Mouse (Mus musculus) limb, embryonic 15.5 days (tissue): ENCODE measurements at regions not wholly inside any gene's neighbourhood (a gene's known extent, or its start where the extent isn't known, plus 50 kb on each side); places are given as distances from the start of the nearest gene placed in this dataset.

Experiments
- ATAC-seq: fragments of 200-750 bp; cut with Nextera tagmentation; 2 replicates; pipeline ENCODE4 v1.8.0; 2017; ENCODE audit warnings: low read depth, moderate TSS enrichment; ENCODE audit not compliant: insufficient number of reproducible peaks, low FRiP score, low TSS enrichment
- H3K27ac ChIP-seq: fragments of 300-500 bp; sonication (generic); 2 replicates; pipeline ENCODE4 v1.5.1; 2015; ENCODE audit warnings: moderate library complexity, mild to moderate bottlenecking, inconsistent platforms
- H3K27me3 ChIP-seq: fragments of 300-500 bp; sonication (generic); 2 replicates; pipeline ENCODE4 v1.6.1; 2015; ENCODE audit warnings: inconsistent platforms
- H3K36me3 ChIP-seq: fragments of 300-500 bp; sonication (generic); 2 replicates; pipeline ENCODE4 v1.6.1; 2015; ENCODE audit warnings: inconsistent platforms
- H3K4me1 ChIP-seq: fragments of 300-500 bp; sonication (generic); 2 replicates; pipeline ENCODE4 v1.6.1; 2015; ENCODE audit warnings: inconsistent platforms
- H3K4me2 ChIP-seq: fragments of 300-500 bp; sonication (generic); 2 replicates; pipeline ENCODE4 v1.6.1; 2015; ENCODE audit warnings: mild to moderate bottlenecking, inconsistent platforms
- H3K4me3 ChIP-seq: fragments of 300-500 bp; sonication (generic); 2 replicates; pipeline ENCODE4 v1.5.1; 2015; ENCODE audit warnings: mild to moderate bottlenecking, inconsistent platforms
- H3K9ac ChIP-seq: fragments of 300-500 bp; sonication (generic); 2 replicates; pipeline ENCODE4 v1.6.1; 2015; ENCODE audit warnings: inconsistent platforms
- H3K9me3 ChIP-seq: fragments of 300-500 bp; sonication (generic); 2 replicates; pipeline ENCODE4 v1.6.1; 2016; ENCODE audit warnings: inconsistent platforms
- WGBS: fragments of 180-500 bp; shearing (Covaris S2); methylation state at CpG from one replicate; pipeline ENCODE4 v1.1.7; 2015; 5-methylcytosine and 5-hydroxymethylcytosine counted together

DNA sequence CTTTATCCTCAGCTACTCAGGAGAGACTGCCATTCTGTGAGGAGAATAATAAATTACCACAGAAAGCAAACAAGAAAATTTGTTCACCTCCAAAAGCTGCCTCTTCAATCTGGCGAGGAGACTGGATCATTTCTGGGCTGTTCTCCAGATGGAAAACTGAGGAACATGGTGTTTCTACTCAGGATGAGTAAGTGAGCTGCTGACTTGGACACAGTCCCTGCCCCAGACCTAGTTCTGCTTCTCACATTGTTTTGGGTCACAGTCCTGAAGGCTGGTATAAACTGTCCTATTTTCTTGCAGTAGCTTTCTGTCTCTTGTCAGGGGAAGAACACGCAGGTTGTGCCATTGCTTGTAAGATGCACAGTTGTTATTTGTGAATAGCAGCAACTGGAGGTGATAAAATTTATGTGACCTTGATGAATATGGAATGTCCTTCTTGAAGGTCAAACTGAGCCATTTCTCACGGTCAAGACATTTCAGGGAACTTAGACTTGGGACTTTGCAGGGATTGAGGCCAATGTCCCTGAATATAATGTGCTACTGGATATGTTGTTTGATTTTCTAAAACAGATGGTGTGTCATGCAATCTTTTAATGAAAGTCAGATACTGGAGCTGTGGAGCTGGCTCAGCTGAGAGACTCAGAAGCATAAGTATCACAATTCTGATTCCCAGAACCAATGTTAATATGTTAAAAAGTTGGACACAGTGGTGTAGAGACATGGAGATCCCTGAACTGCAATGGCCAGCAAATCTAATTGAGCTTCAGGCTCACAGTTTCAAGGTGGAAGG is 102.2 kb downstream of the Edn1 start:
- no peak overlapping the region for H3K9ac ChIP-seq
- no peaks in the 10 kb centered on the region for H3K9me3 ChIP-seq
- no peaks in the 10 kb centered on the region for H3K27me3 ChIP-seq
- 69% methylated on average over 3 of the region's 3 CpGs for WGBS
- no peak overlapping the region for H3K27ac ChIP-seq
- no peak overlapping the region for H3K4me2 ChIP-seq
- no peaks in the 10 kb centered on the region for H3K36me3 ChIP-seq
- no peak overlapping the region for H3K4me3 ChIP-seq
- no peak for ATAC-seq
- H3K4me1 ChIP-seq = no peaks in the 10 kb centered on the region

DNA sequence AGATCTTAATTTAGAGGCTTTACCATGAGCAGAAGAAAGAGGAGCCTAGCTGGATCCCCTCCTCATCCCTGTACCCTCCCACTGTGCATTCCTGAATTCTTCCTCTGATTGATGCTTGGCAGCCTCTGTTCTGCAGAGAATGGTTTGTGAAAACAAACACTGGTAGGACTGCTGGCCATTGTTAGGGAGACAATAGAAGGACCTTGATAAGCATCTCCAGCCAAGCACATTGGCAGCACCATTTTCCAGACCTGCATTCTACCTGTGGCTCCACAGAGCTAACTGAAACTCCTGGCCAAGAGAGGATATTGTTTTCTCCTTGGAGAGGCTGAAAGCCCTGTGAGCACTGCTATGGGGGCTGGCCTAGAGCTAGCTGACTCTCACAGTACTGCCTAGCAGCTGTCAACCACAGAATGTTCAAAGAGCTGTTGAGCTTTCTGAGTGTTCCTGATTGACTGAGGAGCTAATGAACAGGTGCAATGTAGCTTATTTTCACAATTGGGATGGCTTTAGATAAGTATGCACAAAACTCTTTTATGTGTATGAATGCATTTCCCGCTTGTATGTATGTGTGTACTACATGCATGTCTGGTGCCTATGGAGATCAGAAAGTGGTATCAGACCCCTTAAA is 111.5 kb downstream of the Edn1 start:
- H3K36me3 ChIP-seq = no peaks in the 10 kb centered on the region
- no peak for ATAC-seq
- 88% methylated on average over 1 of the region's 1 CpGs for WGBS

DNA sequence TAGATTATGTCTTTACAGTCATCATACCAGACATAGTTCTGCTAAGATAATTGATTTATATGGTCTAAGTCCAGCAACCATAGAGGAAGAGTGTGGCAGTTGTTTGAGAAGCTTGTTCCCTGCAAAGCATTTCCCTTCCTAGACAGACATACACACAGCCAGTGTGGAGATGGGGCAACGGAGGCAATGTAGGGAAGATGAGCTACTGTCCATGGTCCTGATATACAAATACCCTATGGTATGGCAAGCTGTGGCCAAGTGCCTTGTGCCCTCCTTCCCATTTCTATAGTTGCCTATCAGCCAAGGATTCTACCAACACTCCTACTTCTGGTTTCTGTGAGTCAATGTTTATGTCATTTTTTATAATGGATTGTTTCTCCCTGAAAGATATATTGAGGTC is 145.6 kb downstream of the Edn1 start:
- H3K27ac ChIP-seq = no peak overlapping the region
- H3K9ac ChIP-seq = no peak overlapping the region
- H3K4me1 ChIP-seq = no peaks in the 10 kb centered on the region
- no peaks in the 10 kb centered on the region for H3K36me3 ChIP-seq
- no peak overlapping the region for H3K4me2 ChIP-seq
- H3K9me3 ChIP-seq = no peaks in the 10 kb centered on the region
- no peak overlapping the region for H3K4me3 ChIP-seq
- no peak for ATAC-seq
- 0% methylated on average over 1 of the region's 1 CpGs for WGBS
- H3K27me3 ChIP-seq = no peaks in the 10 kb centered on the region

More for the DNA sequence above, 111.5 kb downstream of the Edn1 start:
- Histone ChIP-seq H3K4me1 (no peaks in the 10 kb centered on the region), H3K9ac (no peak overlapping the region), H3K9me3 (no peaks in the 10 kb centered on the region), H3K27ac (no peak overlapping the region), H3K4me2 (no peak overlapping the region), H3K4me3 (no peak overlapping the region), H3K27me3 (no peaks in the 10 kb centered on the region)

DNA sequence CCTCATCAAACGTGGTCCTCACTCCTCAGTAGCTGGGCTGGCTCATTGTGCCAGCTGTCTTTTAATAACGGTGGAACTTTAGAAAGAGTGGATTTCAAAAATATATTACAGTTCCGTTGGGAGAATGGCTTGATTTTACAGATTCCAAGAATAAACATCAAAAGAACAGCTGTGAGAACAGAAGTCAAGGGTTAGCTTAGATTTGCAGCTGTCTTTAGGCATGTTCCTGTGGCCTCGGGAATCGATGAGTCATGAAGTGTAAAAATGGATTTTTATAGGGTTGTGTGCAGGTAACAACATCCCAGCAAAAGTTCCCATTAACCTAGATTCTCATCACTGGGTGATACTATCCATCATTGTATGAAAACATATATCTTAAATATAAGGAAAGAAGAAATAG is 152.4 kb downstream of the Edn1 start:
- no peak overlapping the region for H3K27ac ChIP-seq
- H3K4me3 ChIP-seq = no peak overlapping the region
- no peak overlapping the region for H3K4me2 ChIP-seq
- no peaks in the 10 kb centered on the region for H3K27me3 ChIP-seq
- H3K4me1 ChIP-seq = no peaks in the 10 kb centered on the region
- no peak for ATAC-seq
- H3K9ac ChIP-seq = no peak overlapping the region
- no peaks in the 10 kb centered on the region for H3K9me3 ChIP-seq
- WGBS = 41% methylated on average over 5 of the region's 5 CpGs
- no peaks in the 10 kb centered on the region for H3K36me3 ChIP-seq

DNA sequence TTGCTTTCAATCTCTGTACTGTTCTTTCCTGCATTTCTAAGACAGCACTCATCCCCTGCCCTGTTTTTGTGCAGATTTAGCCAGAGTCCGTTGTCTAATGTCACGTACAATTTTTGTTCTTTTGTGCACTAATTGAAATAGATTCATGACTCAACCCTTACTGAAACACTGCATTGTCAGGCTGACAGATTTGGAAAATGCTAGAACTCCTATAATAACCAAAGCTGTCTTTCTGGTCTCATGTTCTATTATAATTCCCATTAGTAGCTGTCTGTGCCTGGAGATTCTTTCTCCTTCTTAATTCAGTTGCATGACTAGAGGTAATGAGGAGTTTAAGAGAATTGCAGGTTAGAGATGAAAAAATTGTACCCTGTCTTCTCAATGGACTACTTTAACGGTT is 158.6 kb downstream of the Edn1 start:
- WGBS = 77% methylated on average over 3 of the region's 3 CpGs
- H3K9me3 ChIP-seq = no peaks in the 10 kb centered on the region
- ATAC-seq = no peak
- H3K36me3 ChIP-seq = no peaks in the 10 kb centered on the region
- no peaks in the 10 kb centered on the region for H3K4me1 ChIP-seq
- H3K27ac ChIP-seq = no peak overlapping the region
- no peaks in the 10 kb centered on the region for H3K27me3 ChIP-seq
- no peak overlapping the region for H3K4me3 ChIP-seq
- H3K9ac ChIP-seq = no peak overlapping the region
- no peak overlapping the region for H3K4me2 ChIP-seq

DNA sequence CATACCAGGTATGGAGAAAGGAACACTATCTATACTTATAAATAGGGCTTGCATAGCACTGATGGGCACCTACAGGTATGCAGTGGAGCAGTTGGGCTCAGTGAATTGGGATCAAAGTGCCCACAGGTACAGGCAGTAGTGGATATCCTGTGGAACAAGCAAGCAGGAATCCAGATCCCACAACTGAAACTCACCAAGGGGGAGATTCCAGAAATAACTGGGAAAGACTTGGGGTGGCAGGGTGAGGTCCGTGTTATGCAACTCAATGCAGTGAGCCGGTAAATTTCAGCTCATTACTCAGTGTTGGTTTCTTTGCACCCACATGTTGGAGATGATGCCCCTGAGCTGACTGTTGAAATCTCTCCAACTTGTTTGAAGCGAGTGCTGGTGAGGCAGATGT is 177.5 kb downstream of the Edn1 start:
- Histone ChIP-seq H3K27me3 (no peaks in the 10 kb centered on the region), H3K27ac (no peak overlapping the region), H3K4me2 (no peak overlapping the region), H3K36me3 (no peaks in the 10 kb centered on the region), H3K4me3 (no peak overlapping the region), H3K9ac (no peak overlapping the region), H3K4me1 (no peaks in the 10 kb centered on the region), H3K9me3 (no peaks in the 10 kb centered on the region)
- 63% methylated on average over 3 of the region's 3 CpGs for WGBS
- no peak for ATAC-seq

DNA sequence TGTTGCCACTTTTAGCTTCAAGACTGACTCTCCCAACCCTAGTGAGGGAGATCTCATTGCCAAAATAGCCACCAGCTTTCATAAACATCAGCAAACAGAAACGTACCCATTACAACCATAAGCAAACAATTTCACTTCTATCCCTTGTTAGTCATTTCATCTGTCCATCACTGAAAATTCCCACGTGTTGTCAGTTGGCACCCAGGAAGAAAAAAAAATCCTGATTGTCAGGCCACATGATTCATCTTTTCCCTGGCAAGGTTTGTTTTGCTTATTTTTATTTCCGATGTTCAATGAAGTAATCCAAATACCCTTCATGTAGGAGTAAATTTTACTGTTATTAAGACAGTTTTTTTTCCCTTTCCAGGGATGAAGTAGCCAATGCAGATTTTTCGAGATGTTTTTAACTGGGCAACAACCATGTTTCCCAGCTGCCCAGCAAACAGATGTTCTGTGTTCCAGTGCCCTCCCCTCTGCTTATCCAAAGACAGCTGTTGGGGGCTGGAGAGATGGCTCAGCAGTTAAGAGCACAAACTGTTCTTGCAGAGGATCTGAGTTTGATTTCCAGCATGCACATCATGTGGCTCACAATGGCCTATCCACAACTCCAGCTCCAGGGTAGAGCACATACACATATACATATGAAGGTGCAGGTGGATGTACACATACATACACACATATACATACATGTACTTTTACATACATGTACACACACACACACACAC is 189.3 kb upstream of the Phactr1 start:
- H3K9me3 ChIP-seq = no peaks in the 10 kb centered on the region
- H3K4me3 ChIP-seq = no peak overlapping the region
- no peaks in the 10 kb centered on the region for H3K4me1 ChIP-seq
- no peak overlapping the region for H3K9ac ChIP-seq
- H3K36me3 ChIP-seq = no peaks in the 10 kb centered on the region
- no peaks in the 10 kb centered on the region for H3K27me3 ChIP-seq
- H3K4me2 ChIP-seq = no peak overlapping the region
- no peak overlapping the region for H3K27ac ChIP-seq
- WGBS = 71% methylated on average over 4 of the region's 4 CpGs
- no peak for ATAC-seq

DNA sequence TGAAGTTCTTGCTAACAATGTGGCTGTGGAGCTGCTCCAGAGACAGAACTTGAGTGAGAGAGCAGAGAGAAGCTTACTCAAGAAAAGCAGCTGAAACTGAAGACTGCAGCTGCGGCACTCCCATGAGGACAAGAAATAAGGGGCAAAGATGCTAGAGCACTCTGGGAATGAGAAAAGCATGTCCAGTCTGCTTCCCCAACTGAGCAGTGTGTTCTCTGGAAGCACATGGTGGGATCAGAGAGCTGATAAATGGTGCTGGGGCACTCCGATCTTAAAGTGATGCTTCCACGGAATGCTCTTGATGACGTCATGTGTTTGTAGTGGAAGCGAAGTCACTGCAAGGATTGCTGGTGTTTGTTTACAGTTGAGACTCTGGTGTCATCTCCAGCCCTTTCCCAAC is 186.1 kb upstream of the Phactr1 start:
- 80% methylated on average over 5 of the region's 5 CpGs for WGBS
- no peak overlapping the region for H3K27ac ChIP-seq
- no peaks in the 10 kb centered on the region for H3K27me3 ChIP-seq
- no peak overlapping the region for H3K9ac ChIP-seq
- H3K4me1 ChIP-seq = no peaks in the 10 kb centered on the region
- no peak overlapping the region for H3K4me3 ChIP-seq
- ATAC-seq = no peak
- no peaks in the 10 kb centered on the region for H3K36me3 ChIP-seq
- H3K4me2 ChIP-seq = no peak overlapping the region
- H3K9me3 ChIP-seq = no peaks in the 10 kb centered on the region

DNA sequence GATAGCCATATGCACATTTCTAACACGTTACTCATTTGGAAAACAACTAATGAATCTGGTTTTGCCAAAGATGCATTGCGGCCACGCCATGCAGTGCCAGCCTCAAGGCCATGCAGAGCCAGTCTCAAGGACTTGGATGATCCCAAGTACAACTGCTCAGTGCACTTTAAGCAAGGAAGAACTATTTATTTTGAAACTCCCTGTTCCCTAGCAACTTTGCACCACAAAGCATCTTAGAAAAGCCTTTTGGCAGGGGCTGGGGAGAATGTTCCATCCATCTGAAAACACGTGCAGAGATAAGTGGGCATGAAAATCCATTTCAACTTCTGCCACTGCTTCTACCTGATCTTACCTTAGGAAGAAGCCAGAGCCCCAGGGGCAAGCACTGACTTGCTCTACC is 182.1 kb upstream of the Phactr1 start:
- Histone ChIP-seq H3K4me1 (no peaks in the 10 kb centered on the region), H3K27me3 (no peaks in the 10 kb centered on the region), H3K4me3 (no peak overlapping the region), H3K27ac (no peak overlapping the region), H3K9ac (no peak overlapping the region), H3K9me3 (no peaks in the 10 kb centered on the region), H3K4me2 (no peak overlapping the region), H3K36me3 (no peaks in the 10 kb centered on the region)
- ATAC-seq = no peak
- WGBS = 82% methylated on average over 4 of the region's 4 CpGs

DNA sequence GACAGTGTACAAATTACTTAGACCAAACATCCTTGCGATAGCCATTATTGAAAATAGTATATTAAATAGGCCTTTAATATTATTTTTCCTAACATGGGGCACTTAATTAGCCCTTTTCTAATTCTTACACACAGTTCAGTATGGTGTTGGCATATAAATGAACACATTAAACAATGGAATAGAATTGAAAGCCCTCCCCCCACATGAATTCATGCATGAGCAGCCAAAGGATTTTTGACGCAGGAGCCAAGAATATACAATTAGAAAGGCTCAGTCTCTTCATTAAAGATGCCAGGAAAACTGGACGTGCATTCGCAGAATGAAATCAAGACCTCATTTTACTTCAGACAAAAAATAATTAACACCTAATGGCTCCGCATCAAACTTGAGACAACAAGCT is 172.9 kb upstream of the Phactr1 start:
- H3K9ac ChIP-seq = no peak overlapping the region
- no peaks in the 10 kb centered on the region for H3K27me3 ChIP-seq
- no peaks in the 10 kb centered on the region for H3K4me1 ChIP-seq
- ATAC-seq = no peak
- 86% methylated on average over 5 of the region's 5 CpGs for WGBS
- H3K27ac ChIP-seq = no peak overlapping the region
- H3K4me2 ChIP-seq = no peak overlapping the region
- H3K36me3 ChIP-seq = no peaks in the 10 kb centered on the region
- no peaks in the 10 kb centered on the region for H3K9me3 ChIP-seq
- H3K4me3 ChIP-seq = no peak overlapping the region

DNA sequence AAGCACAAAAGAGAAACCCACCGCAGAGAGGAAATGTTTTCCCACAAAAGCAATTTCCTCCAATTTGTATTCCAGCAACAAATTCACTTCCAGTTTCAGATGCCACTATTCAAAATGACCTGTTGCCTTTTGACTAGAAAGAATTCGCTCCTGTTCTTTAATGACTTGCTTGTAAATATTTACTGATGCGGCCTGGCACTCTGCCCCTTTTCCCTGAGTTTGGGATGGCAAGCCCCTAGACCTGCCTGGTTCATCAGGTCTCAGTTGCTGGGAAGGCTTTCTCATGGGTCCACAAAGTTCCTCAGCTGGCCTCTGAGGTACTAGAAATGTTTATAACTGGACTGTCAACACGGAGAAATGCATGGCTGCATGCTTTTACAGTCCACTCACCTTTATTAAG is 161.7 kb upstream of the Phactr1 start:
- H3K36me3 ChIP-seq = no peaks in the 10 kb centered on the region
- H3K27ac ChIP-seq = no peak overlapping the region
- H3K27me3 ChIP-seq = no peaks in the 10 kb centered on the region
- no peak overlapping the region for H3K9ac ChIP-seq
- ATAC-seq = no peak
- WGBS = 24% methylated on average over 4 of the region's 4 CpGs
- H3K4me2 ChIP-seq = no peak overlapping the region
- H3K4me3 ChIP-seq = no peak overlapping the region
- H3K9me3 ChIP-seq = no peaks in the 10 kb centered on the region
- no peaks in the 10 kb centered on the region for H3K4me1 ChIP-seq

DNA sequence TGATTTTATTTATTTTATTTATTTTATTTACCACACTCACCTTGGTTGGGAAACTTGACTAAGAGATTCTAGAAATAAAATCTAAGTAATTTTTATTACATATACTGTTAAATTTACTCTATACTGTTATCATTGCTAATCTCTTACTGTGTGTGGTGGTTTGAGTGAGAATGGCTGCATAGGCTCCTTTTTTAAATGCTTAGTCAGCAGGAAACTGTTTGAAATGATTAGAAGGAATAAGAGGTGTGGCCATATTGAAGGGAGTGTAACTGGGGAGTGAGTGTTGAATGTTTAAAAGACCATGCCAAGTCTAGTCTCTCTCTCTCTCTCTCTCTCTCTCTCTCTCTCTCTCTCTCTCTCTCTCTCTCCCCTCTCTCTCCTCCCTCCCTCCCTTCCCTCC is 157.9 kb upstream of the Phactr1 start:
- H3K9ac ChIP-seq = no peak overlapping the region
- no peak overlapping the region for H3K4me3 ChIP-seq
- H3K27me3 ChIP-seq = no peaks in the 10 kb centered on the region
- no peaks in the 10 kb centered on the region for H3K4me1 ChIP-seq
- no peak overlapping the region for H3K27ac ChIP-seq
- no peaks in the 10 kb centered on the region for H3K36me3 ChIP-seq
- no peak overlapping the region for H3K4me2 ChIP-seq
- no peak for ATAC-seq
- no peaks in the 10 kb centered on the region for H3K9me3 ChIP-seq
